Mouse (Mus musculus): ENCODE results near the gene Lce1a2.
"Not testable (repeated sequence)": the region's sequence is repeated elsewhere in the genome, so short reads cannot be mapped to it uniquely, and the experiment has no call there.

Lce1a2 gene

GRCm38 (mm10) chr3:92670215-92670614, at the start of gene Lce1a2:
Gene Lce1a2, minus strand, starts transcription at chr3:92670315.
- no peak for DNase-seq (ENCODE audit: low spot score)

DNA sequence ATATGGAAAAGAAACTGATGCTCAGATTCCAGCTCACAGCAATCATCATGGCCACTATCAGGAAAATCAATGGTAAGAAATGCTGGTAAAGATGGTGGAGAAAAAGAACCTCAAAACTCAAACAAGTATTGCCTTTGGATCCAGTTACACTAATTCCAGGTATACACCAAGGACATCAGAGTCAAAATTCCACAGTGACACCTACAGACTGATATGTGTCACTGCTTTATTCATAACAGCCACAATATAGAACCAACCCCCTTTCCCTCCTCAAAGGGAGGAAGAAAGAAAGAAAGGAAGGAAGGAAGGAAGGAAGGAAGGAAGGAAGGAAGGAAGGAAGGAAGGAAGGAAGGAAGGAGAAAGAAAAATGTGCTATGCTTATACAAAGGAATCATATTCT, 45.0 kb upstream of the Lce1a2 start:
- no peak for DNase-seq (ENCODE audit: low spot score)

GRCm38 (mm10) chr3:92708974-92709373, 38.9 kb upstream of the Lce1a2 start, which contains the start of gene Lce1e:
Gene Lce1e, minus strand, starts transcription at chr3:92709074.
- DNase-seq (ENCODE audit: low spot score) = no peak

- DNase-seq (ENCODE audit: low spot score) = no peak
Observed at GRCm38 (mm10) chr3:92694613-92695012, 24.5 kb upstream of the Lce1a2 start.

DNA sequence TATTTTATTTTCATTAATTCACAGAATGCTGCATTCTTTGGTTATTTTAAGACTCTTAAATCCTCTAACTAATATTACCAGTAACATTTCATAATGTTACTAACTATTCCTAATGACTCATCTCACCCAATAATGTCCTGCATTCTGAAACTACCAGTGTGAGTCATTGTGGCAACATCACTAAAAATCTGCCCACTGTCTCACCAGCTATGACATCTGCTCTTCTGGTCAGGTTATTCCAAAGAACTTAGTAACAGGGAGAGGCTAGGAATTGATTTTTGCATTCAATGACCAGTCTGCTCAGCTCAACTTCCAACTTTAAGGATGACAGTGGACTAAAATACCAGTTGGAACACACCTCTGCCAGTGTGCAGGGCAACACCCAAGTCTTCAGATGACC, 21.6 kb upstream of the Lce1a2 start:
- DNase-seq (ENCODE audit: low spot score) = no peak

DNA sequence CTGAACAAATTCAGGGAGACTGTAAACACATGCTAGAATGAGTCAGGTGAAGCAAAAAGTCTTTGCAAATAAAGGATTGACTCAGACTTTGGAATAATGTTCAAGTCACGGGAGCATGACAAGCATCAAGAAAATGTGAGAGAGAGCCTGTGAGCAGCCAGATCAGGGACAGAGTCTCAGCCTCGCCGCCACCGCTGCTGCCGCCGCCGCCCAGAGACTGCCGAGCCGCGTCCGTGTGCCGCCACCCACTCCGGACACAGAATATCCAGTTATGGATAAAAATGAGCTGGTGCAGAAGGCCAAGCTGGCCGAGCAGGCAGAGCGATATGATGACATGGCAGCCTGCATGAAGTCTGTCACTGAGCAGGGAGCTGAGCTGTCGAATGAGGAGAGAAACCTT, 19.0 kb upstream of the Lce1a2 start:
- not testable (repeated sequence) for DNase-seq (ENCODE audit: low spot score)

GRCm38 (mm10) chr3:92687110-92687509, 17.0 kb upstream of the Lce1a2 start, which contains the start of gene Lce1d:
Gene Lce1d, minus strand, starts transcription at chr3:92687210.
- DNase-seq (ENCODE audit: low spot score) = no peak

DNA sequence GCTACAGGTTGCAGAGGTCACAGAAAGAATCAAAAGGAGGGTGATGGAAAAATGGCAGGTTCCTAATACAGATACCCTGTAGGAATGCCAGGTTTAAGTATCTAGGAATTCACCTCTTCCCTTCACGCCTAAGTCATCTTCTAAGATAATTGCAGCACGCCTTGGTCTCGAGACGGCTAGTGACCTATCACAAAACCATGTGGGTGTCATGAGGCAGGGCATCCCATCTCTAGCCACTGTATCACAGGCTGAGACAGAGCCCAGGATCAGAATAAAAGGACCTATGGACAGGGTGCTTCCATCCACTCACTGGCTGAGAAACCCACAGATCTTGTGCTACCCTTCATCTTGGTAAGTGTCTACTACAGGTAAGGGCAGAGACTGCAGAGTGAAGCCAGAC, 8.8 kb upstream of the Lce1a2 start, which contains the start of gene Lce1c:
Gene Lce1c, plus strand, starts transcription at position 301 of the 400 bp plus-strand sequence.
- DNase-seq (ENCODE audit: low spot score) = no peak

- DNase-seq (ENCODE audit: low spot score) = no peak
Observed at GRCm38 (mm10) chr3:92656826-92657225, 13.3 kb downstream of the Lce1a2 start, which contains the start of gene Lce1b. Gene Lce1b, minus strand, starts transcription at chr3:92656926.

GRCm38 (mm10) chr3:92648207-92648606, 21.9 kb downstream of the Lce1a2 start, which contains the start of gene Lce1a1:
Gene Lce1a1, minus strand, starts transcription at chr3:92648307.
- no peak for DNase-seq (ENCODE audit: low spot score)

DNA sequence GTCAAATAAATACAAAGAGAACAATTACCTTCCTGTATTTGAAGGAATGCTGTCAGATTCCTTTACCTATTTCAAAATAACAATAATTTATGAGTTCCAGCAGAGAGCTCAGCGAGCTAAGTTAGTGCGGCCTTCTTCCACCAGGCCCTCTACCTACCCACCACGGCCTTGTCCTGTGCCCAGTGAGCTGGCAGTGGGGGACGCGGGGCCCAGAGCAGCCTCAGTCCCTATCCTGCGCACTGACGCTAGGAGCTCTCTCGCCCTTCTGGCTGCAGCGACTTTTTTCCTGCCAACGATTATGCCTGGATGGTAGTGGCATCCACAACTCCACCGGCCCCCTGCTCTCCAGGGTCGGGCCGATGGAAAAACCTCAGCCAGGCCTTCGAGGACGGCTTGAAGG, 30.3 kb downstream of the Lce1a2 start:
- no peak for DNase-seq (ENCODE audit: low spot score)

GRCm38 (mm10) chr3:92638653-92638991, 31.5 kb downstream of the Lce1a2 start:
- no peak for DNase-seq (ENCODE audit: low spot score)

GRCm38 (mm10) chr3:92637745-92638652, 32.1 kb downstream of the Lce1a2 start:
- no peak for DNase-seq (ENCODE audit: low spot score)

DNA sequence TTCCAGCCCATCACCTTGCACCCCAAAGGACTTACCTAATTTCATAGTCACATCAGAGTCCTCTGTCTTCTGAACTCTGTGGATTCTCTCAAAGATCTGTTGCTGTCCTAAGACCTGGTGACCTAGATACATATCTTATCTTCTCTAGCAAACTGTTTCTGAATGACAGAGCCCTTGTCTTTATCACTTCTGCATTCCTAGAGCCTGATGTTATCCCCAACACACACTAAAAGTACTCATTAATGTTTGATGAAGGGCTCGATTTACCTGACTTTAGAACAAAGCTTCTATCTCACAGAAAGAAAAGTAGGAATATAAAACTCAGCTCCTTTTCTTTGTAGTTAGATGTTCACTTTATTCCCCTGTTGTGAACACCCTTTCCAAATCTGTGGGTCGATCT, 48.6 kb downstream of the Lce1a2 start, which contains the start of gene Lce6a:
Gene Lce6a, minus strand, starts transcription at position 101 of the 400 bp plus-strand sequence.
- no peak for DNase-seq (ENCODE audit: low spot score)

Measured in layer of hippocampus, adult 11-12 months (tissue).